ENCODE assay signal across 8 mouse cellular contexts in the genomic region with DNA sequence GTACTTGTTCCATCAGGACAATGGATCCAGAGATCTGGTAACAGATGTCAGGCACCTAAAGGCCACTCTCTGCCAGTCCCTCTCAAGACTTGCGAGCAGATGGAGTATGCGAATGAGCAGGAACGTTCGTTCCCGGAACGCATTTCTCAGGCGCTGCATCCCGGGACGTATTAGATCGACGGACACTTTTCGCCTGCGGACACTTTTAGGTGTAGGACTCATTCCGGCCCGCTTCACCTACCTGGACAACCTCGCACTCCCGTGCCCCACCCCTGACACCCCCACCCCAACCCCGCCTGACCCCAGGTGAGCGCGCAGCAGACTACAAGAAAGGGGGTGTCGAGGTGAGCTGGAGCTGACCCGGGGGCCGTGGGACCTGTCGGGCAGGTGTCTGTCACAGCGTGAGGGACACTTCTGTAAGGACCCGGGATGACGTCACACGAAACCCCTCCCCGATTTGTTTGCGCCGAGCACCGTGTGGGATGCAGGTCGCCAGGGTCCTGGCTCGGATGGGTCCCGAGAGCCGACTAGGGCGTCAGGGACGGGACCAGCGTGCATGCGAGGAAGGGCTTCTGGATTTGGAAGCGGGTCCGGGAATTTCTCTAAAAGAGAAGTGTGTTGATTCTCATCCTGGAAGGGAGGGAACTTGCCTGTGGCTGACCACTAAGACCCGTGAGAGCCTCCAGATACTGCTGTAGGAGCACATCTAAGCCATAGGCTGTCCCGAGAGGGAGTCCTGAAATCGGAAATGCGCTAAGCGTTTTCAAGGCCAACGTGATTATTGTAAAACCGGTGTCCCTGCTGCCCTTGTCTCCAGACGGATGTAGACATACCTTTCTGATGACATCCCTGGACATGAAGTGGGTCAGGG. TPM values are rescaled to one million over a fixed set of nuclear protein-coding genes. Genes with fewer than 3 reads are reported as not detected.
A peak's percentile ranks its signal among the peaks of the same experiment; 100 is the strongest.
DNase-seq lines count a peak whose midpoint lies in the region; ATAC-seq and TF ChIP-seq lines count a peak whose summit lies in the region.

Gene Acsf3, plus strand, starts transcription at position 202 of the 871 bp plus-strand sequence.

- H3K4me2 ChIP-seq in lung, embryonic 16.5 days (ENCODE audit: low read depth, low read length): peak within 1 kb of the TSS; percentile 93

- no peak for TF ChIP-seq CTCF in layer of hippocampus, adult 2 months (conservative IDR thresholded peaks at IDR 0.05)

- peak; percentile 70 for DNase-seq in Muller cell, postnatal 12 days (ENCODE audit: inconsistent ontology term)
- peak; percentile 83 for DNase-seq in cerebellum, adult 8-10 months
- DNase-seq in forelimb bud, embryonic 11.5 days (ENCODE audit: low read depth, low spot score): peak; percentile 84
- peak; percentile 79 for DNase-seq in heart, postnatal 4 days
- DNase-seq in layer of hippocampus, adult 2 months (ENCODE audit: low spot score in 2 of 2): peak; percentile 59 to 63
- peak; percentile 67 for DNase-seq in retina, adult 2 months (ENCODE audit: low read depth, low spot score)
- DNase-seq in thymus, postnatal 36 days: peak; percentile 47 to 59

- peak within 1 kb of the TSS; percentile 88 for H3K27ac ChIP-seq in layer of hippocampus, adult 2 months
- peak within 1 kb of the TSS; percentile 50 for H3K27ac ChIP-seq in lung, embryonic 16.5 days (ENCODE audit: low read length)

- peak; percentile 67 for ATAC-seq in lung, embryonic 16.5 days (ENCODE audit: low read depth)

- peak within 1 kb of the TSS; percentile 95 for H3K9ac ChIP-seq in lung, embryonic 16.5 days (ENCODE audit: low read length)

- under 1% methylated on average over 50 of the region's 50 CpGs for WGBS in lung, embryonic 16.5 days

- H3K27me3 ChIP-seq in lung, embryonic 16.5 days (ENCODE audit: control insufficient read depth, insufficient read depth, low read depth, low read length): no peaks in the 10 kb centered on the region

- H3K4me1 ChIP-seq in lung, embryonic 16.5 days (replicated peaks; ENCODE audit: control insufficient read depth, insufficient read depth, low read length): peaks cover 5% of the 10 kb centered on the region

- no peaks in the 10 kb centered on the region for H3K9me3 ChIP-seq in lung, embryonic 16.5 days (ENCODE audit: control insufficient read depth, low read length)

- peak within 1 kb of the TSS; percentile 83 for H3K4me3 ChIP-seq in layer of hippocampus, adult 2 months
- H3K4me3 ChIP-seq in lung, embryonic 16.5 days (ENCODE audit: low read length): peak within 1 kb of the TSS; percentile 88

- H3K36me3 ChIP-seq in lung, embryonic 16.5 days (ENCODE audit: control insufficient read depth, insufficient read depth, low read length): no peaks in the 10 kb centered on the region

RNA-seq across cellular contexts. Expression of gene Acsf3, which starts in this region (rescaled TPM):
- 10 to 100 TPM; 23.8 to 24.9 TPM for total RNA-seq in heart, postnatal 4 days (2021)
- total RNA-seq in layer of hippocampus, adult 2 months (2021): 10 to 100 TPM; 19.2 to 21.7 TPM
- 17.0 and 17.1 TPM in 2 replicates for polyA plus RNA-seq in lung, embryonic 16.5 days (2015; fragmentation: Nextera tagmentation; extraction: Ambion mirVana)

Comparison
In these comparisons a context has a peak if more than half of its experiments do, and no peak if none do; other contexts are left out.
1. Peak in every context shown above with its lines: DNase-seq, ATAC-seq, H3K4me3 ChIP-seq and H3K27ac ChIP-seq.